Mouse (Mus musculus) kidney, postnatal 25 days (tissue): ENCODE measurements around the gene Gm4981.
"Not testable (repeated sequence)": the region's sequence is repeated elsewhere in the genome, so short reads cannot be mapped to it uniquely, and the experiment has no call there.

ENCODE experiments used
- DNase-seq, 2 experiments: peaks; one replicate each; pipeline ENCODE4 v3.0.0; 2021; ENCODE audit warnings: mixed read lengths in 2 of 2

Gm4981 gene

DNA sequence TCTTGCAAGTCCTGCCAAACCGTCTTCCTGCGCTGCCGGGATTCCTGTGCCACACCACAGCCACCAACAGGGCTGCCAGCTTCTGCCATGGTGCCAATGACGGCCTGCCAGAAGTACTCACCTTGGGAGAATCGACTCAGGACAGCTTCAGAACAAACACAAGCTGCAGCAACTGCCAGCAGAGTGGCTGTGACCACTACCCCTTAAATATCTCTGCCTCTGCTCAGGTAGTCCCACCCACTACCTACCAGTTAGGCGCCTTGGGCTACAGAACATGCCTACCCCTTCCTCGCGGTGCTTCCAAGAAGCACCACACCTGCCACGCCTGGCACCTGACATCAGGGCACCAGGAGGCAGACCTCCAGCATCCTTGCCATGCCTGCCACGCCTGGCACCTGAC, at the start of gene Gm4981:
Gm4981 (minus strand) TSS at position 89 of the 400 bp plus-strand sequence.
- DNase-seq = peak in 1 of 2 experiments; percentile 52

DNA sequence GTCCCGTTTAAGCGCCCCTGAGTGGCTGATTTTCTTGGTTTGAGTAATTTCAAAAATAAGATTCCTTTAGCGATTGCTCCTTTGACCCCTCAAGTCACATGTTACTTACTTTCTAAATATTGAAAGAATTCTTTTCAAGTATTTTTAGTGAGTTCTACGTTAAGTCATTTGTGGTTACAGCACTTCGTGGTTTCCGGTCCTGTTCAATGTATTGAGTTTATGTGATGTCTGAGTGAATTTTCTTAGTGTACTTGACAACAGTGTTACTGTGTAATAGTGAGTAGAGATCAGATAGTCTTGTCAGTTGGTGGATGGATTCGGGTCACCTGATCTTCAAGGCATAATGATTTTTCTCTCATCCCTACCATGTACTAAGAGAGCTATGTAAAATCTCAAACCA, 45.7 kb upstream of the Gm4981 start:
- DNase-seq = no peak

DNA sequence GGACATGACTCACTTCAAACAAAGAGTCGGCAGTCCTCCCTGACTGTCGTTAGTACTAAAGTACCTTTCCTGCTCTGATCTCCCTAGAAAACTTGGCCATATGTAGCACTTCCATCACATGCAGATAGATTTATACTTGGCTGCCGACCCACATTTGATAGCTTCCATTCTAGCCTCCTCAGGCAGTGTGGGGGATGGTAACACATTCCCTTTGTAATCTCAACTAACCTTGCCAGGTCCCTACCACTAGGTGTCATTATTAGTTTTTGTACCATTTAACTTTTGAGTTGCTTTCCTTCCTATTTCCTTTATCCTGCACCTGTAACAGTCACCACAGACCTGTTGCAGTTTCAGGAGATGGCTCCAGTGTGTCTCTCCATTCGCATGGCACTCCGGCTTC, 22.0 kb upstream of the Gm4981 start:
- no peak for DNase-seq

DNA sequence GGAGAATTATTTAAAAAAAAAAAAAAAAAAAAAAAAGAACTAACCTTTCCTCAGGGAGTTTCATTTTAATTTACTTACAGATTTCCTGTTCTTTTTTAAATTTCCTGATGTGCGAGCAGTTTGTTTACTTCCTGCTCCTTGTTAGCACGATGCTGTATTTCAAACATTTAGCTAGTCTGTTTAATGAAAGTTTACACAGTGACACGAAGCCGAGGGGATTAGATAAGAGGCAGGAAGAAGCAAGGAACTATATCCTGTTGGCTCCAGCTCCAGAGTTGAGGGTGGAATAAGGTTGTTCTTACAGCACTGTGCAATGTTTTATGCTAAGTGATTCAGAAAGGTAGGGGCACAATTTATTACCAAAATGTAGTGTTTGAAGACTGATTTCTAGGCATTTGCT, 19.5 kb upstream of the Gm4981 start:
- no peak for DNase-seq

DNA sequence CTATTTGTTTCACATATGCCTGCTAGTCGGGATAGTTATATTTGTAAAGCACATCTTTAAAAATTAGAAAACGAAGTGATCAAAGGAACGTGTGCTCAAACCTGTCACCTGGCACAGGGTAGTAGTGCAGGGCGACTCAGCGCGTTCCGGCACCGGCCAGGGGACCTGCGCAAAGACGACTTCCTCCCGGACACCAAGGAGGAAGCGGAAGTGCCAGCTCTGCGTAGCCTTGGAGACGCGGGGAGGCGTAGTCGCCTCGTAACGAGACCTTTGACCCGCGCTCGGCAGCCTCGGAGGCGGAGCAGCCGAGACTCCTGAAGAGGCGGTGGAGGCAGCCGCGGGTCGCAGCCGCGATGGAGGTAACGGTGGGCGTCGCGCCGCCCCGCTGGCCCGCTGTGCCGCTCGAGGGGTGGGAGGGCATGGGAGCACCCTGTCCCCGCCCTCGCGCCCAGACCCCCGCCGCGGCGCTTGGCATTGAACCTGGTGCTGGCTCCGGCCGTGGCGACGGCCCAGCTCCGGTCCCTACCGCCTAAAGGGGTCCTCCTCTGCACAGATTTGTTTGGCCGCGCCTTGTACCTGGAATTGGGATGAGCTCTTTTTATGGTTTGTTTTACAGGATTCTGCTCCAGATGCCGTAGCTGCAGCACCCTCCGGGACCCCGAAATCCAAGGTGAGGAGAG, 18.9 kb upstream of the Gm4981 start, which contains the start of gene Gcc2:
Gcc2 (plus strand) TSS at position 285 of the 680 bp plus-strand sequence.
- peak; percentile 95 to 97 for DNase-seq

DNA sequence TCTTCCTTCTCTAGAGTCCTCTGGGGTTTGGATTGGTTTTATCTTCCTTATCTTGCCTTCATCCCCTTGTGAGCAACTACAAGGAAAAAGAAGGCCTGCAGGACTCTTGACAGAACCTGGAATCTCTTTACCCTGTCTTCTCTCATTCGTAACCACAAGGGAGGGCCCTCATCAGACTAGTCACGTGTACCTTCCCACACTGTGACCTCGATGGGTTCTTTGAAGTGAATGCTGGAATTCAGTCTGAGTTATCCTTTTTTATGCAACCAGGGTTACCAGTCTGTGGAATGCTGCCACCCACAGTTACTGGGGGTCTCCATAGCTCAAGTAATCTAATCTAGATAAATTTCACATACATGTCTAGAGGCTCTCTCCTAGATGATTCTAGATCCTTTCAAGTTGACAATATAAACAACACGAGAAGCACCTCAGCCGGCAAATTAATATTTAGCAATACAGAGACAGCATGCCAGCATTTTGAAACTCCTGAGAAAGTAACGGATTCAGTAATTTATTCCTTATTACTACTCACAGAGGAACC, 18.2 kb upstream of the Gm4981 start:
- DNase-seq = no peak

DNA sequence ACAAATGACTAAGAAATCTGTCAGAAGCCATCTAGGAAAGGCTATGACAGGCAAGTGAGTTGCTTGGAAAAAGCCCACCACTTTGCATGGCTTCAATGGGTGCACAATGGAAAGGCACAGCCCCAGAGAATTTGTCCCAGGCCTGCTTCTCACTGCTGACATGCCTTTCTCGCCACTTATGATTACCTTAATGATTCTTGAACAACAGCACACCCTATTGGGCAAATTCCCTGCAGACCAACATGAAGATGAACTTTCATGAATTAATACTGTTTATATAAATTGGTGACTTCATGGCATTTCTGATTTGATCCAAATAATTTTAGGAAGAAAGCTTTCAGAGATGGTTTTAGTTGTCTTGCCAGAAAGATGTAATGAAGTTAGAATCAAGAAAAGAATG, 13.0 kb upstream of the Gm4981 start:
- DNase-seq = no peak

DNA sequence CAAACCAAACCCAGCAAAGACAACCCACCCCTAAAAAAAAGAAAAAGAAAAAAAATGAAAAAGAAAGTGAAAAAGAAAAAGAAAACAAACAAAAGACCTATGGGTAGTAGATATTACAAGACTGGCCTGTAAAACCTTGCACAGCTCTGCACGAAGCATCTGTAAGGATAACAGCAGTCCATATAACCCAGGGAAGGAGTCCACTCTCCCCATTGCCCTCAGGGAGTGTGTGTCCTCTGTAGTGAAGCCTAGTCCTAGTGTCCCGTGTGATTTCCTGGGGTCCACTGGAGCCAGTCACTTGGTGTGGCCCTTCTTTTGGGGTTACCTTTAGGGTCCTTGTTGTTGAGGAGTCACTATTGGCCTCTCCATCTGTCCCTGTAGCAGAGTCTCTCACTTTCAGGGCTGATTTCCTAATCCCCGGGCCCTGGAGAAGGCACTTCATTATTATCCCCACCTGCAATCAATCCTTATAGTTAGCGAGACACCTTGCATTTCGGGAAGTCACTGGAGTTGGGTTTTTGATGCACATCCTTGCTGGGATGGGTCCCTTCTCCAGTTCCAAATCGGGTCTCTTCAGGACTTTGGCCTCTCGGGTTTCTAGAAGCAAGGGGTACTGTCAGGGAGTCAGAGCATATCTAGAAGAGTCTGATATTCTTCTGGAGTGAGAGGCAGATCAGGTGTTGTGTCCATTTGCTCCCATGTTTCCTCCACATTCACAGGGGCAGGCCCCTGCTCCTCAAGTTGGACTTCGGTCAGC, 2.7 kb upstream of the Gm4981 start:
- DNase-seq = peak in 1 of 2 experiments; percentile 80

DNA sequence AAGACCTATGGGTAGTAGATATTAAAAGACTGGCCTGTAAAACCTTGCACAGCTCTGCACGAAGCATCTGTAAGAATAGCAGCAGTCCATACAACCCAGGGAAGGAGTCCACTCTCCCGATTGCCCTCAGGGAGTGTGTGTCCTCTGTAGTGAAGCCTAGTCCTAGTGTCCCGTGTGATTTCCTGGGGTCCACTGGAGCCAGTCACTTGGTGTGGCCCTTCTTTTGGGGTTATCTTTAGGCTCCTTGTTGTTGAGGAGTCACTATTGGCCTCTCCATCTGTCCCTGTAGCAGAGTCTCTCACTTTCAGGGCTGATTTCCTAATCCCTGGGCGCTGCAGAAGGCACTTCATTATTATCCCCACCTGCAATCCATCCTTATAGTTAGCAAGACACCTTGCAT, 1.5 kb downstream of the Gm4981 start:
- not testable (repeated sequence) for DNase-seq

DNA sequence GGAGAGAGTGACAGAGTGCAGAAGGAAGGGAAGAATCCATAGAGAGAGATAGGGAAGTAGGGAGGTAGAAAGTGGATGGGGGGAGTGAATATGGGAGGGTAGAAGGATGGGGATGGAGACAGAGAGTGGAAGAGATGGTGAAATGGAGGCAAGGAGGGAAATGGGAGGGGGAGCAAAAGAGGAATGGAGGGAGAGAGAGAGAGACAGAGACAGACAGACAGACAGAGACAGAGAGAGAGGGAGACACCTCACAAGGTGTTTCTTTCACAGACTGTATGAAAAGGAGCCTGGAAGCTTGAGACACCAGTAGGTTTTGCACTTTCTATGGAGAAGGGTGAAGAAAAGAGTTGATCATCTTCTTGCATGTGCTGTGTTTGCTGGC, 2.8 kb downstream of the Gm4981 start:
- peak in 1 of 2 experiments; percentile 11 for DNase-seq

DNA sequence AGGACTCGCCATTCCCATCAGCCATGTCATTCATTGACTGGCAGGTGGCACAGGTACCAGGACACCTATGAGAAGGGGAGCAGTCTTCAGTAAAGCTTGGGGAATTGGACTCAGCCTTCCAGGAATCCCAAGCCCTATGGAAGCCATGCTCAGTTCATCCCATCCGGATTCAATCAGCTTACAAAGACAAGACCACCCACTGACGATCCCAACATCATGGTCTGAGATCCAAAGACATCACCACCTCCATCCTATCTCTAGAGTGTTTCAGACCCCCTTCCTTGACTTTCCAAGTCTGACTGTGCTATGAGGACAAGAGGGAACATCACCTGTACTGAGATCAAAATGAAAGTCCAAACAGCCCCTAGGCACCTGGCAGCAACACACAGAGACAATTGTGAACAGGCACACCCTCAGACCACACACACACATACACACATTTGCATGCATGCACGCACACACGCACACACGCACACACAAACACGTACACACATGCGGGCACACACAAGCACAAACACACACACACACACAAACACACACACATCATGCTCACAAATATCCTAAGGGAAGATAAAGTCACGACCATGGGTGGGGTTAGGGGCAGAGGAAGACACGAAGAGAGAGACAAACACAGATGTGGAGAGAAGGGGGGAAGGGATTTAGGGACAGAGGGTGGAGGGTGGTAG, 3.3 kb downstream of the Gm4981 start:
- DNase-seq = peak in 1 of 2 experiments; percentile 70

DNA sequence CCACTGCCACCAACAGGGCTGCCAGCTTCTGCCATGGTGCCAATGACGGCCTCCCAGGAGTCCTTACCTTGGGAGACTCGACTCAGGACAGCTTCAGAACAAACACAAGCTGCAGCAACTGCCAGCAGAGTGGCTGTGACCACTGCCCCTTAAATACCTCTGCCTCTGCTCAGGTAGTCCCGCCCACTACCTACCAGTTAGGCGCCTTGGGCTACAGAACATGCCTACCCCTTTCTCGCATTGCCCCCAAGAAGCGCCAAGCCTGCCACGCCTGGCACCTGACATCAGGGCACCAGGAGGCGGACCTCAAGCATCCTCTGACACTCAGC, 3.9 kb downstream of the Gm4981 start, which contains the start of gene Duxf3:
Duxf3 (minus strand) TSS at position 35 of the 329 bp plus-strand sequence.
- DNase-seq = peak in 1 of 2 experiments; percentile 68

DNA sequence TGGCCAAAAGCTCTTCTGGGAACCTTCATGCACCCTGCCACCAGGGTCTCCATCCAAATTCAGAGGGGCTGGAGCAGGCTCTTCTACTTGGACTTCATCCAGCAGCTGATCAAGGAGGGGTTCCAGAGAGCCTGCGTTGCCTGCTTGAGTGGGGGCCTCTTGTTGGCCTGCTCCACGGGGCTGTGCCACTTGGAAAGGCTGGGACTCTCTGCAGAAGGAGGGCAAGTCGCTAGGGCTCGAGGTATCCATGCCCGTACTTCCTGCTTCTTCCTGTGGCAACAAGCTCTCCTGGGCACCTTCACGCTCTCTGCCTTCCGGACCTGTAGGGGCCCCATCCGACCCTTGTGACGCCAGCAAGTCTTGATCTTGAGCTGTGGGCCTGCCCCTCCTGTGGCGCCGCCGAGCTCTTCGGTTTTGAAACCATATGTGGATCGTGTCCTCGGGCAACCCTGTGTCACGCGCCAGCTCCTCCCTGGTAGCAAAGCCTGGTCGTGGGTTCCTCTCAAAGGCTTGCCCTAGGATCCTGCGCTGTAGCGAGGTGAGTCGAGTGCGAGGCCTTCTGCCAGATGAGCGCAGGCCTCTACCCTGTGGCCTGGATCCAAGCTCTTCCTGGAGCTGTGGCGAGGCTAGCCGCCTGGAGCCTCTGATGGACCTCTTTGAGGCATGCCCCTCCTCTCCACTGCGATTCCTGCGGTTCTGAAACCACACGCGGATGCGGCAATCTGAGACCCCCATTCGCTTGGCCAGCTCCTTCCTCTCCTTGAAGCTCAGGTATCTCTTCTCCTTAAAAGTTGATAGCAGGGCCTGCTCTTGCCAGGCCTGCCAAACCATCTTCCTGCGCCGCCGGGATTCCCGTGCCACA, 4.5 kb downstream of the Gm4981 start:
- DNase-seq = peak; percentile 70 to 92

DNA sequence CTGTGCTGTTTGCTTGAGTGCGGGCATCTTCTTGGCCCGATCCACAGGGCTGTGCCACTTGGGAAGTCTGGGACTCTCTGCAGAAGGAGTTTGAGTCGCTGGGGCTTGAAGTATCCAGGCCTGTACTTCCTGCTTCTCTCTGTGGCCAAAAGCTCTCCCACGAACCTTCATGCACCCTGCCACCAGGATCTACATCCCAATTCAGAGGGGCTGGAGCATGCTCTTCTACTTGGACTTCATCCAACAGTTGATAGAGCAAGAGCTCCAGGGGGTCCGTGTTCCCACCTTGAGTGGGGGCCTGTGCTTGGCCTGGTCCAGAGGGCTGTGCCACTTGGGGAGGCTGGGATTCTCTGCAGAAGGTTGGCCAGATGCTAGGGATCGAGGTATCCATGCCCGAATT, 5.4 kb downstream of the Gm4981 start:
- peak; percentile 44 to 78 for DNase-seq

DNA sequence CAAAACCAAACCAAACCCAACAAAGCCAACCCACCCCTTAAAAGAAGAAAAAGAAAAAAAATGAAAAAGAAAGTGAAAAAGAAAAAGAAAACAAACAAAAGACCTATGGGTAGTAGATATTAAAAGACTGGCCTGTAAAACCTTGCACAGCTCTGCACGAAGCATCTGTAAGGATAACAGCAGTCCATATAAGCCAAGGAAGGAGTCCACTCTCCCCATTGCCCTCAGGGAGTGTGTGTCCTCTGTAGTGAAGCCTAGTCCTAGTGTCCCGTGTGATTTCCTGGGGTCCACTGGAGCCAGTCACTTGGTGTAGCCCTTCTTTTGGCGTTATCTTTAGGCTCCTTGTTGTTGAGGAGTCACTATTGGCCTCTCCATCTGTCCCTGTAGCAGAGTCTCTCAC, 6.5 kb downstream of the Gm4981 start:
- DNase-seq = not testable (repeated sequence)

DNA sequence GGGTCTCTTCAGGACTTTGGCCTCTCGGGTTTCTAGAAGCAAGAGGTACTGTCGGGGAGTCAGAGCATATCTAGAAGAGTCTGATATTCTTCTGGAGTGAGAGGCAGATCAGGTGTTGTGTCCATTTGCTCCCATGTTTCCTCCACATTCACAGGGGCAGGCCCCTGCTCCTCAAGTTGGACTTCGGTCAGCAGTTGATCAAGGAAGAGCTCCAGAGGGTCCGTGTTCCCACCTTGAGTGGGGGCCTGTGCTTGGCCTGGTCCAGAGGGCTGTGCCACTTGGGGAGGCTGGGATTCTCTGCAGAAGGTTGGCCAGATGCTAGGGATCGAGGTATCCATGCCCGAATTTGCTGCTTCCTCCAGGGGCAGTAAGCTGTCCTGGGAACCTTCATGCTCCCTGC, 8.7 kb downstream of the Gm4981 start:
- DNase-seq = not testable (repeated sequence)

DNA sequence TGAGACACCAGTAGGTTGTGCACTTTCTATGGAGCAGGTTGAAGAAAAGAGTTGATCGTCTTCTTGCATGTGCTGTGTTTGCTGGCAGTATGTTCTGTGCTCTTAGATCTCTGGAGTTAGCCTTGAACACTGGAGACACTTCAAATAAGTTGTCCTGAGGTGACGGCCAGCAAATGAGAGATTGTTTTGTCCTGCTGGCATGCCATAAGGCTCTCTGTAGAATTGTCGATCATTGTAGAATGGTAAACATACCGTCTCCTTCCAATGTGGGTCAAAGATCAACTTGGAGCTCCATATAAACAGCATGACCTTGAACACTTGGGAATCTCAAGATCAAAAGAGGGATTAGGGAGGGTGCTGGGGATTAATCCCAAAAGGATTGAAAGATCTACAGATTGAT, 10.1 kb downstream of the Gm4981 start:
- DNase-seq = peak in 1 of 2 experiments; percentile 47

DNA sequence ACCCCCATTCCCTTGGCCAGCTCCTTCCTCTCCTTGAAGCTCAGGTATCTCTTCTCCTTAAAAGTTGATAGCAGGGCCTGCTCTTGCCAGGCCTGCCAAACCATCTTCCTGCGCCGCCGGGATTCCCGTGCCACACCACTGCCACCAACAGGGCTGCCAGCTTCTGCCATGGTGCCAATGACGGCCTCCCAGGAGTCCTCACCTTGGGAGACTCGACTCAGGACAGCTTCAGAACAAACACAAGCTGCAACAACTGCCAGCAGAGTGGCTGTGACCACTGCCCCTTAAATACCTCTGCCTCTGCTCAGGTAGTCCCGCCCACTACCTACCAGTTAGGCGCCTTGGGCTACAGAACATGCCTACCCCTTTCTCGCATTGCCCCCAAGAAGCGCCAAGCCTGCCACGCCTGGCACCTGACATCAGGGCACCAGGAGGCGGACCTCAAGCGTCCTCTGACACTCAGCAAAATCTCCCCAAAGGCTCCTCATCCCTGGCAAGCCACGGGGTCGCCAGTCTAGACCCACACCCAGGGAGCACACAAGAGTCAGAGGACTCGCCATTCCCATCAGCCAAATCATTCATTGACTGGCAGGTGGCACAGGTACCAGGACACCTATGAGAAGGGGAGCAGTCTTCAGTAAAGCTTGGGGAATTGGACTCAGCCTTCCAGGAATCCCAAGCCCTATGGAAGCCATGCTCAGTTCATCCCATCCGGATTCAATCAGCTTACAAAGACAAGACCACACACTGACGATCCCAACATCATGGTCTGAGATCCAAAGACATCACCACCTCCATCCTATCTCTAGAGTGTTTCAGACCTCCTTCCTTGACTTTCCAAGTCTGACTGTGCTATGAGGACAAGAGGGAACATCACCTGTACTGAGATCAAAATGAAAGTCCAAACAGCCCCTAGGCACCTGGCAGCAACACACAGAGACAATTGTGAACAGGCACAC, 11.4 kb downstream of the Gm4981 start, which contains the start of gene AW822073:
AW822073 (minus strand) TSS at position 104 of the 959 bp plus-strand sequence.
- DNase-seq = peak; percentile 50 to 80

DNA sequence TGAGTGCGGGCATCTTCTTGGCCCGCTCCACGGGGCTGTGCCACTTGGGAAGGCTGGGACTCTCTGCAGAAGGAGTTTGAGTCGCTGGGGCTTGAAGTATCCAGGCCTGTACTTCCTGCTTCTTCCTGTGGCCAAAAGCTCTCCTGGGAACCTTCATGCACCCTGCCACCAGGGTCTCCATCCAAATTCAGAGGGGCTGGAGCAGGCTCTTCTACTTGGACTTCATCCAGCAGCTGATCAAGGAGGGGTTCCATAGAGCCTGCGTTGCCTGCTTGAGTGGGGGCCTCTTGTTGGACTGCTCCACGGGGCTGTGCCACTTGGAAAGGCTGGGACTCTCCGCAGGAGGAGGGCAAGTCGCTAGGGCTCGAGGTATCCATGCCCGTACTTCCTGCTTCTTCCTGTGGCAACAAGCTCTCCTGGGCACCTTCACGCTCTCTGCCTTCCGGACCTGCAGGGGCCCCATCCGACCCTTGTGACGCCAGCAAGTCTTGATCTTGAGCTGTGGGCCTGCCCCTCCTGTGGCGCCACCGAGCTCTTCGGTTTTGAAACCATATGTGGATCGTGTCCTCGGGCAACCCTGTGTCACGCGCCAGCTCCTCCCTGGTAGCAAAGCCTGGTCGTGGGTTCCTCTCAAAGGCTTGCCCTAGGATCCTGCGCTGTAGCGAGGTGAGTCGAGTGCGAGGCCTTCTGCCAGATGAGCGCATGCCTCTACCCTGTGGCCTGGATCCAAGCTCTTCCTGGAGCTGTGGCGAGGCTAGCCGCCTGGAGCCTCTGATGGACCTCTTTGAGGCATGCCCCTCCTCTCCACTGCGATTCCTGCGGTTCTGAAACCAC, 12.3 kb downstream of the Gm4981 start:
- peak; percentile 68 to 91 for DNase-seq

DNA sequence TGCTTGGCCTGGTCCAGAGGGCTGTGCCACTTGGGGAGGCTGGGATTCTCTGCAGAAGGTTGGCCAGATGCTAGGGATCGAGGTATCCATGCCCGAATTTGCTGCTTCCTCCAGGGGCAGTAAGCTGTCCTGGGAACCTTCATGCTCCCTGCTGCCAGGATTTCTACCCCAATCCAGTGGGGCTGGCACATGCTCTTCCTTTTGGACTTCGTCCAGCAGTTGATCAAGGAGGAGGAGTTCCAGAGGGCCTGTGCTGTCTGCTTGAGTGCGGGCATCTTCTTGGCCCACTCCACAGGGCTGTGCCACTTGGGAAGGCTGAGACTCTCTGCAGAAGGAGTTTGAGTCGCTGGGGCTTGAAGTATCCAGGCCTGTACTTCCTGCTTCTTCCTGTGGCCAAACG, 13.3 kb downstream of the Gm4981 start:
- not testable (repeated sequence) for DNase-seq
